Mouse (Mus musculus) left cerebral cortex, adult 2 months (tissue): ENCODE data around the gene Sdr39u1. TPM values are rescaled to one million over a fixed set of nuclear protein-coding genes. Genes with fewer than 3 reads are reported as not detected.

ENCODE experiments used
- DNase-seq, 2 experiments: peaks; one replicate each; pipeline ENCODE4 v3.0.0; 2021 to 2022; ENCODE audit warnings: low spot score in 2 of 2, mixed read lengths in 1 of 2; ENCODE audit errors: extremely low spot score in 1 of 2
- H3K27ac ChIP-seq: fragments of 200-600 bp; 2 replicates; pipeline ENCODE4 v1.8.1; 2022
- H3K4me3 ChIP-seq: fragments of 200-600 bp; 2 replicates; pipeline ENCODE4 v1.8.1; 2022
- CTCF ChIP-seq: fragments of 200-600 bp; IDR thresholded peaks from 2 replicates; pipeline ENCODE4 v1.8.1; 2022; ENCODE audit warnings: antibody characterized with exemption, mild to moderate bottlenecking, moderate library complexity
- intact Hi-C: fragments of 180-260 bp; cut with DNase I; formaldehyde crosslinking; loops from one replicate; pipeline ENCODE4 v1.15.1; 2025
- total RNA-seq, 2 experiments: library from RNA; stranded (reverse); gene quantifications; 2 replicates each; pipeline ENCODE4 v1.2.3; 2021

The Sdr39u1 gene
- total RNA-seq, 2 experiments from 2014 or later = 91.3 to 96.9 TPM

- no peak for TF ChIP-seq CTCF
- no peak for DNase-seq
- H3K27ac ChIP-seq = no peak overlapping the region
- H3K4me3 ChIP-seq = no peak overlapping the region
- intact Hi-C loops = no loop called here
These were observed 16.4 kb downstream of the Sdr39u1 start for GRCm38 (mm10) chr14:55883663-55884062.

GRCm38 (mm10) chr14:55883149-55883661, 16.9 kb downstream of the Sdr39u1 start:
- TF ChIP-seq CTCF = no peak
- Histone ChIP-seq H3K27ac (no peak overlapping the region), H3K4me3 (no peak overlapping the region)
- DNase-seq = no peak
- intact Hi-C loops = no loop called here

- TF ChIP-seq CTCF = no peak
- intact Hi-C loops = no loop called here
- Histone ChIP-seq H3K4me3 (no peak overlapping the region), H3K27ac (no peak overlapping the region)
- DNase-seq = no peak
These were observed 17.9 kb downstream of the Sdr39u1 start for GRCm38 (mm10) chr14:55882171-55882641.

DNA sequence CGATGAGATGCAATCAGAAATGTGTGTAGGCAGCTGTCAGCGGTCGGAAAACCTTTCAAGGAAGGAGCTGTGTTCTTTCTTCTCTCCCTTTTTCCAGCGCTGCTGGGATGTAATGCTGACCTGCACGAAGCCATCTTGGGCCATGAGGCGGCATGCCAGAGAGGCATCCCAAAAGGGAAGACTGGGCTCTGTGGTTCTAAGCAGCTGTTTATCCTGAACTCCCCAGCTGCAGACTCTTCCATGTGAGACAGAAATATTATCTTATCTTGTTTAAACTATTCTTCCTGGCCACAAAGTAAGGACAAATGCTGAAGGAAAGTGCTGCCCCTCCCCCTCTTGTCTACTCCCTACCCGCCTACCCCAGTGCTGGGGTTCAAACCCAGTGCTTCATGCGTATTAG, 19.1 kb downstream of the Sdr39u1 start:
- no peak overlapping the region for H3K4me3 ChIP-seq
- DNase-seq = no peak
- intact Hi-C loops = no loop called here
- H3K27ac ChIP-seq = no peak overlapping the region
- TF ChIP-seq CTCF = no peak

- TF ChIP-seq CTCF = peak; percentile 94
- Histone ChIP-seq H3K27ac (no peak overlapping the region), H3K4me3 (no peak overlapping the region)
These were observed 20.5 kb downstream of the Sdr39u1 start for GRCm38 (mm10) chr14:55879623-55880022.

DNA sequence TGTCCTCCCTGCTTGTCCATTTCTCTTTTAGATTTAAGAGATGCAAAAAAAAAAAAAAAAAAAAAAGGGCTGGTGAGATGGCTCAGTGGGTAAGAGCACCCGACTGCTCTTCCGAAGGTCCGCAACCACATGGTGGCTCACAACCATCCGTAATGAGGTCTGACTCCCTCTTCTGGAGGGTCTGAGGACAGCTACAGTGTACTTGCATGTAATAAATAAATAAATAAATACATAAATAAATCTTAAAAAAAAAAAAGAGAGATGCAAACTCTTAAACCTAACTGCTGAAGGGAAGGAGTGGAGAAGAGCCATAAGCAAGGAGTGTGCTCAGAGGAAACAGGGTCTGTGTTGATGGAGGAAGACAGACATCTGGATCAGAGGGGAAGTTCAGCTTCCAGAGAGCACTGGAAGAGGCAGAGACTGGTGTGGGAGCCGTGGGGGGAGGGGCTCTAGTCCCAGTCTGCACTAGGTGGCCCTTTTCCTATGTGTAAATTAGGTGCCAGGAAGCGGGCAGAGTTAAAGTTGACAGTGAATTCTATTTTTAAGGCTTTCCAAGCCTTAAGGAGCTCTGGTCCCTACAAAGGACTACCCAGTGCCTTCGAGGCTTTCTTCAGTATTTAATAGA, 21.7 kb downstream of the Sdr39u1 start:
- DNase-seq = no peak
- no peak overlapping the region for H3K27ac ChIP-seq
- intact Hi-C loops = no loop called here
- no peak overlapping the region for H3K4me3 ChIP-seq
- TF ChIP-seq CTCF = no peak; the same call in 1 of the 2 replicates

More at GRCm38 (mm10) chr14:55879623-55880022, 20.5 kb downstream of the Sdr39u1 start:
- intact Hi-C loops = no loop called here
- peak; percentile 78 for DNase-seq

GRCm38 (mm10) chr14:55877469-55878315, 22.4 kb downstream of the Sdr39u1 start:
- no peak overlapping the region for H3K27ac ChIP-seq

GRCm38 (mm10) chr14:55873714-55874683, 26.1 kb downstream of the Sdr39u1 start:
- intact Hi-C loops = loop anchor here (2.0 kb wide), 1 partner anchor 45 kb away; no protein-coding TSS in a partner anchor
- Histone ChIP-seq H3K4me3 (peak overlapping the region; percentile 31; the same call in 1 of the 2 replicates), H3K27ac (no peak overlapping the region)
- peak; percentile 97 for TF ChIP-seq CTCF
- DNase-seq = peak; percentile 67 to 83

More at GRCm38 (mm10) chr14:55877469-55878315, 22.4 kb downstream of the Sdr39u1 start:
- TF ChIP-seq CTCF = no peak
- no peak overlapping the region for H3K4me3 ChIP-seq
- DNase-seq = no peak
- intact Hi-C loops = no loop called here

DNA sequence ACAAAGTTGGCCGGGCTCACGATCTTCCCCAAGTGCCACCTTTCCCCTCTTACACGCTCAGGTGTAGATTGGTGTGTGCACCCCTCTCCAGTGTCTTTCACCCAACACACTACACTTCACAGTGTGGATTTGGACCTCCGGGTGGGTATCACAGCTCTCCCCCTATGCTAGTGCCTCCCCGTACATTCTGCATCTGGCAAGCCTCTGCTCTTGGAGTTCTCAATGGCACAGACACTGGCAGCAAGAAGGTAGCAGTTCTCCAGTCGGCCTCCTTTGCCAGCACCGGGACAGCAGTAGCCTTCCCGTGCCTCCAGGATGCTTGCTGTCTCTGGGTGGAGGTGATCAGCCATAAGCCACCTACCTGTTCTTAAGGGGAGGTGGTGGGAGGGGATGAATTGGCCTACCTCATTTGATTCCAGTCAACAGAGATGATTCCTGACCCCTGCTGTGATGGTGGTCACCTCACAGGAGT, 26.8 kb downstream of the Sdr39u1 start:
- Histone ChIP-seq H3K4me3 (no peak overlapping the region), H3K27ac (no peak overlapping the region)
- TF ChIP-seq CTCF = no peak
- intact Hi-C loops = no loop called here
- DNase-seq = no peak

- Histone ChIP-seq H3K27ac (no peak overlapping the region), H3K4me3 (no peak overlapping the region)
- no peak for DNase-seq
- intact Hi-C loops = no loop called here
- TF ChIP-seq CTCF = no peak
These were observed 27.5 kb downstream of the Sdr39u1 start for GRCm38 (mm10) chr14:55872551-55872950.

- DNase-seq = no peak
- no peak for TF ChIP-seq CTCF
- intact Hi-C loops = no loop called here
- no peak overlapping the region for H3K27ac ChIP-seq
- no peak overlapping the region for H3K4me3 ChIP-seq
These were observed 28.1 kb downstream of the Sdr39u1 start for GRCm38 (mm10) chr14:55872039-55872438.
